Mouse (Mus musculus) cerebellum, adult 9-10 months (tissue): ENCODE results near the gene Trp53tg5.

Experiments used
- DNase-seq: peaks from one replicate; pipeline ENCODE4 v3.0.0; 2022

Gene Trp53tg5

GRCm38 (mm10) chr2:164494126-164494525 is 20.6 kb upstream of the Trp53tg5 start:
- no peak for DNase-seq

GRCm38 (mm10) chr2:164487812-164488211 is 14.3 kb upstream of the Trp53tg5 start:
- peak; percentile 78 for DNase-seq

- no peak for DNase-seq
These were observed 13.6 kb upstream of the Trp53tg5 start for GRCm38 (mm10) chr2:164487115-164487527.

DNA sequence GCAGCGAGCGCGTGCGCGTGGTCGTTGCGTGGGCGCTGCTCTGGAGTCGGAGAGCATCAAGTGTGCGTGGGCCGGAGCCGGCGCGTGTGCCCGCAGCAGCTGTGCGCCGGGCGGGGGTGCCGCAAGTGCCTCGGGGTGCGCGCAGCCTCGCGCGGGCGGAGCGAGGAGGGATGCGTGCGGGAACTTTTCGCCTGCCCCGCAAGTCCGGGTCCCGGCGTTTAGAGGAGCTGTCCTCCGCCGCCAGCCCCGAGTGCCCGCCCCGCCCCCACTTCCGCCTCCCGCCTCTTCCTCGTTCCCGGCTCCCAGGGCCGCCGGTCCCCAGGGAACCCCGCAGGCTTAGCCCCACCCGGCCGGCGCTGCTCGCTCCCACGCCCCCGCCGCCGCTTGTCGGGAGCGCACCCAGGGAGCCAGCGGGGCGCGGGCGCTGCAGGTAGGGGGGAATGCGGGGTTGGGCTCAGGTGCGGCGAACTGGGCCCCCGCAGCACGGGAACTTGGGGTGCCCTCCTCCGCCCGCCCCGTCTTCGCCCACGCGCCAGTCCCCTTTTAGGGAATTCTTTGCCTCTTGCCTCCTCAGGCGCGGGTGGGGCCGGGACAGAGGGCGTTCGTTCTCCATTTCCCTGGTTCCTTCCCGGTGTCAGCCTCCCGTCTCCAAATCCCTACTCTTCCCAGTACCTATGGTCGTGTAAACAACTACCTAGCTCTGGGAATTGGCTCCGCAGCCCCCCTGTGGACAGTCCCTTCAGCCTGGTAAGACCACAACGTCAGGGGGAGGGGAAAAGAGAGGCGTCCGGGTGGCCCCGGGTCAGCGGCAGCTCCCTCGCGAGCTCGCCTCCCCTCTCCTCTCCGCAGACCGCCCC is 13.0 kb upstream of the Trp53tg5 start:
- peak; percentile 71 for DNase-seq

- peak; percentile 80 for DNase-seq
These were observed 12.2 kb upstream of the Trp53tg5 start, which contains the start of gene Dbndd2 for GRCm38 (mm10) chr2:164485681-164486257. Gene Dbndd2 (plus strand): TSS chr2:164486106.

GRCm38 (mm10) chr2:164470254-164470653 is 3.3 kb downstream of the Trp53tg5 start:
- peak; percentile 64 for DNase-seq

- DNase-seq, result no peak
These were observed 6.7 kb downstream of the Trp53tg5 start for GRCm38 (mm10) chr2:164466787-164467186.

GRCm38 (mm10) chr2:164465161-164465560 is 8.4 kb downstream of the Trp53tg5 start:
- DNase-seq, result no peak

DNA sequence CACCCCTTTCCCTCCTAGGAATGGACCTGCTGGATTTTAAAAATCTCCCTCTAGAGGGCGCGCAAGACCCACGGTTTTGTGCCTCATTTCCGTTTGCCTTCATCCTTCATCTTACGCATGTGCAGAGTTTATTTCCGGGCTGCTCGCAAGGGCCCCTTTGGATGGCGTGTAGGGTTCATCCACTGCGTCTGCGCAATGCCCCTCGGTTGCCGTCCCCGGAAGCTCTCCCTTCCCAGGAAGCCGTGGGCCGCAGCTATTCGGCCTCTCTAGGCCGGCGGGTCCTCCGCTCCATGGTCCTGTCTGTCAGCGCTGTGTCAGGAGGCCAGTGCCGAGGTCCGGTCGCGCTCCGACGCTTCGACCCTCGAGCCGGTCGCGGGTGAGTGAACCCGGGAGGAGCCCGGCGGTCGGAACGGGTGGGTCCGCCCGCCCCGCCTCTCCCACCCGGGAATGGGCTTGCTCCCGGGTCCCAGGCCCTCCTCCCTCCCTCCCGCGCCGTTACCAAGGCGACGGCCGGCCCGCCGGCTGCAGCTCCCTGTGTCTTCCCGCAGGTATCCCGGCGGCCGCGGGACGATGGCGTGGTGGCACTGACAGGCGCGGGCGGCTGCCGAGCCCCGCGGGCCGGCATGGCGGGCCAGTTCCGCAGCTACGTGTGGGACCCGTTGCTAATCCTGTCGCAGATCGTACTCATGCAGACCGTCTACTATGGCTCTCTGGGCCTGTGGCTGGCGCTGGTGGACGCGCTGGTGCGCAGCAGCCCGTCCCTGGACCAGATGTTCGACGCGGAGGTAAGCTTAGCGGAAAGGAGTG is 12.6 kb downstream of the Trp53tg5 start, which contains the start of gene Gm20458:
TSS of gene Gm20458 (plus strand) at position 223 of the 807 bp plus-strand sequence.
- peak; percentile 98 for DNase-seq

DNA sequence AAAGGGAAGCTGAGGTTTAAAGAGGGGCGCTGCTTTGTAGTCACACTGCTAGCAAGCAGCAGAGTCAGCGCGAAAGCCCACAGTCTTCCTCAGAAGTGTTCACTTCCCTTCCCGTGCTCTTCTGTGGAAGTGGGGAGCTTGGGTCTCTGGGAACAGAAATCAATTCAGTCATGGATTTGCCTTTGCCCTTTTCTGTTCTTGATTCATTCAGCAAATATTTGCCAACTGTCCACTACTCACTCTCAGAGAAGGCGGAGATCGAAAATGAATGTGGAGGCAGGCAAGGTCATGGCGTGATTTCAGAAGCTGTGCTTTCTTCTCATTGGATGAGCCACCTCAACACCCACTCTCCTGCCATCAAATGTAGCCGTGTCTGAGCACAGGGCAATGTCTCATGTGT is 15.0 kb downstream of the Trp53tg5 start:
- no peak for DNase-seq

DNA sequence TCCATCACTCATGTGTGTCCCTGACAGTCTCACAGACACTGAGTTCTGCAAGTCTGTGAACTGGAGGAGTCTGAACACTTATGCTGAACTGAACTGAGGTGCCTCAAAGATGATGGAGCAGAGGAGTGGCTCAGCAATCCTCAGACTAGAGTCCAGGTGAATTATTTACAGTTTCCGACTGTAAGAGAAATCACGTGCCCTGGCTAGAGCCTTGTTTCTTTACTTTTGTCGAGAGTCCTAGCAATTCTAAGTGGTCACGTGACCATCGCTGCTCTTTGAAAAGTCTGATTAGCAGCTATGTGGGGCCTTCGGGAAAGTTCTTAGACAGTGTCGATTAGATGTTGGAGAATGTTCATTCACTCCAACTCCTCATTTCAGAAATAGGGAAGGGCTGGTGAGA is 15.6 kb downstream of the Trp53tg5 start:
- DNase-seq, result no peak

GRCm38 (mm10) chr2:164456864-164457300 is 16.6 kb downstream of the Trp53tg5 start, which contains the start of gene Sys1:
Gene Sys1 (plus strand): TSS chr2:164456964.
- DNase-seq, result no peak

DNA sequence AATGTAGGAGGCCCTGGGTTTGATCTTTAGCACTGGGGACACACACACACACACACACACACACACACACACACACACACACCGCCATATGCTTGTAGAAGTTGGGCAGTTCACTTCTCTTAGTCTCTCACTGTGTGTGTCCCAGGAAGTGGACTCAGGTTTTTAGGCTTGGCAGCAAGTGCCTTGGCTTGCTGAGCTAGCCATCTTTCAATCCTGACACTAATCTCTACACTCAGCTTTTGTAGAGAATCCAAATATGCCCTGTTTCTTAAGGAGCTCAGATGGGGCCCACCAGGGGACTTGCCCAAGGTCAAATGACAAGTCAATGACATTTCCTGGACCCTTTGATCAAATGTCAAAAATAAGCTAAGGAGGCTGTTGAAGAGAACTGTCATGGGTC is 17.1 kb downstream of the Trp53tg5 start:
- no peak for DNase-seq

- no peak for DNase-seq
These were observed 17.9 kb downstream of the Trp53tg5 start for GRCm38 (mm10) chr2:164455421-164456190.

DNA sequence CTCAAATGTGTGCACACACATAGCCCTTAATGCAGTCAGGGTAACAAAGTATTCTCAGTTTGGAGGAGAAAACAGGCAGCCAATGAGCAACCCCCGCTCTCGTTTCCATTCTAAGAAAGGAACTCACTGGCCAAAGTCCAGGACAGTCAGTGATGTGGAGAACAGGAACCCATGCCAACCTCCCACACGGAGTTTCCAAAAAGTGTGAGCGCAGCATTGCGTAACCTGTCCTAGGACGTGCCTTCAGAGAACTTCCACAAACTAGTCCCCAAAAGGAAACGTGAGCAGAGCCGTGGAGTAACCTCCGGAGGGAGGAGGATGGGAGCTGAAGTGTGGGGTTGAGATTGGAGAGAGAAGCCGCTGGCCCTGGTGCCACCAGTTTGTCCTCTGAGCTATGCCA is 18.7 kb downstream of the Trp53tg5 start:
- DNase-seq, result no peak

- DNase-seq, result no peak
These were observed 19.5 kb downstream of the Trp53tg5 start for GRCm38 (mm10) chr2:164453887-164454500.

DNA sequence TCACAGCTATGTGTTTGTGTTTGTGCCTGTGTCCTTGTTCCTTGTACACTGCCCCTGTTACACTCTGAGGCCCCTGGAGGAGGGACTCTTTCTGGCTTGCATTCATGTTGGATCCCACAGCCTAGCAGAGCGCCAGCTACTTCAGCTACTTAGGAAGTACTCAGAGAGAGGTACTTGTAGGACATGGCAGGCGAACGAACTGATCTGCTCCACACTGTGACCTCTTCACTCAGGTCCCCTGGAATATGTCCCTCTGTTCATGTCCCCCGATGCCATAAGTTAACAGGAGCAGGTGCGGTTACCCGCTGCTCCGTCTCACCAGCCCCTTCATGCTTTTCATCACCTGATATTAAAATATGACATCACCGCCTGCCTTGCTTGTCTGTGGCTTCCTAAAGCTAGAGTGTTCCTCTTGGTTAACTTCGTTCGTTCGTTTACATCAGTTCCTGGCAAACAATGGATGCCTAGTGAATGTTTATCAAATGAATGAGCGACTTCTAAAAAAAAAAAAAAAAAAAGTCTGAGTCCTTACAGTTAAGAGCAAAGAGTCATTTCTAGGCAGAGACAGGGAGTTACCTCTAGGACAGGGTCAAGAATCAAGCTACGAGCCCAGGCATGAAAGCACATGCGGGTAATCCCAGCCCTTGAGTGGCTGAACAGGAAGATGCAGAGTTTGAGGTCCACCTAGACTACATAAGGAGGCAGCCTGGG is 20.3 kb downstream of the Trp53tg5 start:
- DNase-seq, result no peak

DNA sequence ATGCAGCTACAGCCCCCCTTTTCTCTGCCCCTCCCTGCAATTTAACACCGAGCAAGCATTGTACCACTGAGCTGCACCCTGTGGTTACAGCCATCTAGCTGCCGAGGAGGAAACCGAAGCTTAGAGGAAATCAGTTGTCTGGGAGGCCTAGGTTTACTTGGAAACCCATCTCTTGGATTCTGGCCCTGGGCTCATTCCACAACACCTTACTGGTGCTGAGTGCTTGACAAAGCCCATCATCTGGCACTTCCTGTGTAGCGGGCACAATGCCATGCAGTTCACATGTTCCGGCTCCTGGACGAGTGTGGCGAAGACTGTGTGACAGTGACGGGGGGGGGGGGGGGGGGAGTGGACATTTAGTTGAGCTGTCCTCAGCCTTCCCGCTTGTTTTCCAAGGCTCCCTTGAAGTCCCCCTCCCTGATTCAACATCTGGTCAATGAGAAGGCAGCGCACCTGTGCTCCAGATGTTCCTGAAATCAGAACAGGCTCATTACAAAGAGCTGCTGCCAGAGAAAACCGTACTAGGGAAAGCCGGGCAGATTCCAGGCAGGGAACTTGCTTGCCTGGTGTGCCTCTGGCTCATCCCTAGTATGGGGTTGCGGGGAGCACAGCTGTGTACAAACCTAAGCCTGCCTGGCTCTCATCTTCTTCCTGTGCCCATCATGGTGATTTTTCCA is 21.4 kb downstream of the Trp53tg5 start:
- DNase-seq, result no peak

GRCm38 (mm10) chr2:164449341-164450042 is 24.0 kb downstream of the Trp53tg5 start:
- no peak for DNase-seq

- DNase-seq, result no peak
These were observed 24.6 kb downstream of the Trp53tg5 start for GRCm38 (mm10) chr2:164448921-164449320.
